Mouse (Mus musculus) limb, embryonic 12.5 days (tissue): ENCODE measurements around the gene Hoxa7. TPM values are rescaled to one million over a fixed set of nuclear protein-coding genes. Genes with fewer than 3 reads are reported as not detected.
A peak's percentile ranks its signal among the peaks of the same experiment; 100 is the strongest.

Experiments used
- ATAC-seq: fragments of 200-750 bp; cut with Nextera tagmentation; 2 replicates; pipeline ENCODE4 v1.8.0; 2017; ENCODE audit warnings: low read depth, moderate TSS enrichment; ENCODE audit not compliant: insufficient number of reproducible peaks, insufficient read depth, low FRiP score, low TSS enrichment
- H3K27ac ChIP-seq: fragments of 300-500 bp; sonication (generic); 2 replicates; pipeline ENCODE4 v1.5.1; 2016; ENCODE audit warnings: mild to moderate bottlenecking, moderate library complexity
- H3K27me3 ChIP-seq: fragments of 300-500 bp; sonication (generic); 2 replicates; pipeline ENCODE4 v1.6.1; 2016; ENCODE audit warnings: mild to moderate bottlenecking, moderate library complexity
- H3K36me3 ChIP-seq: fragments of 300-500 bp; sonication (generic); 2 replicates; pipeline ENCODE4 v1.6.1; 2016; ENCODE audit warnings: mild to moderate bottlenecking, moderate library complexity
- H3K4me1 ChIP-seq: fragments of 300-500 bp; sonication (generic); replicated peaks from 2 replicates; pipeline ENCODE4 v1.6.1; 2016
- H3K4me2 ChIP-seq: fragments of 300-500 bp; sonication (generic); 2 replicates; pipeline ENCODE4 v1.6.1; 2016; ENCODE audit warnings: mild to moderate bottlenecking, moderate library complexity
- H3K4me3 ChIP-seq: fragments of 300-500 bp; sonication (generic); replicated peaks from 2 replicates; pipeline ENCODE4 v1.5.1; 2016; ENCODE audit warnings: mild to moderate bottlenecking
- H3K9ac ChIP-seq: fragments of 300-500 bp; sonication (generic); replicated peaks from 2 replicates; pipeline ENCODE4 v1.6.1; 2016; ENCODE audit warnings: mild to moderate bottlenecking, moderate library complexity
- H3K9me3 ChIP-seq: fragments of 300-500 bp; sonication (generic); 2 replicates; pipeline ENCODE4 v1.6.1; 2016; ENCODE audit warnings: mild to moderate bottlenecking, moderate library complexity
- WGBS: fragments of 180-500 bp; shearing (Covaris S2); methylation state at CpG from one replicate; pipeline ENCODE4 v1.1.7; 2016; 5-methylcytosine and 5-hydroxymethylcytosine counted together
- polyA plus RNA-seq: library from polyadenylated mRNA; unstranded; fragments of >200 nt; fragmentation: Nextera tagmentation; extraction: Ambion mirVana; gene quantifications from 2 replicates; pipeline ENCODE4 v1.2.1, GENCODE M21; 2016

Gene Hoxa7
- polyA plus RNA-seq, 1 experiment from 2014 or later, result 11.7 TPM

DNA sequence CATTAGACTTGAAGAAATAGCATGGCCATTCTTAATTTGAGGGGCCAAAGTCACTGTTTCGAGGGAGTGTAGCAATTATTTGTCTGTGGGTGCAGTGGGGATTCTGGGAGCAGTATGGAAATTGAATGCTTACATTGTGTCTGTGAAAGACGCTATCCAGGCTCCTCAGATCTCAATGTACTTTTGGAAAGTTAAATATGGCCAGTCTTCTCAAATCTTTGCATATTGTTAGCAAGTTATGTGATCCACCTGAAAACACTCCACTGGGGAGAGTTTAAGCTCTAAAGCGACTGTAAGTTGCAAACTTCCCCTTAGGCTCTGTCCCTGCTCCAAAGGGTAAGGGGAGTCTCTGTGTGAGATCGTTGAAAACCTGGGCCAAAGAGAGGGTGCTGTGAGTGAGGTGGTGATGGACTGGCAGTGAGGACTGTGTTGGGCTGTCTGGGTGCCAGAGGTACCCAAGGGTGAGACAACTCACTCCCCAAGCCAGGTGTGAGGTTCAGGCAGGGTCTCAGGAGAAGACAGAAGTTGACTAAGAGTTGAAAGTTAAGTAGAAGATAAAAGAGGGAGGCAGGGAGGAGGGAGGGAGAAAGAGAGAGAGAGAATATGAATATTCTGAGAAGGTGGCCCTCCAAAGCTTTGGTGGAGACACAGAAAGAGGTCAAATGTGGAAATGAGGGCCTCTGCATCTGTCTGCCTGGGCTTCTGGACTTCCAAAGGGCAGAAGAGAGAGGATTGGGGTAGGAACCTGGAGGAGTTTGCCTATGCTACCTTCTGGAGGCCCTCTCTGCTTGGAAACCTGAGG, 14.6 kb downstream of the Hoxa7 start:
- WGBS, result 12% methylated on average over 4 of the region's 4 CpGs
- Histone ChIP-seq H3K27me3 (peaks cover 33% of the 10 kb centered on the region; the same call in 1 of the 2 replicates), H3K36me3 (peaks cover 32% of the 10 kb centered on the region), H3K4me3 (peak overlapping the region; percentile 50), H3K9me3 (no peaks in the 10 kb centered on the region), H3K9ac (peak overlapping the region; percentile 50; the same call in 1 of the 2 replicates), H3K27ac (0 out of 2 replicates have a peak overlapping the region, but pooled peaks have one; percentile 35), H3K4me1 (peaks cover 88% of the 10 kb centered on the region), H3K4me2 (peak overlapping the region; percentile 96)
- ATAC-seq, result no peak

DNA sequence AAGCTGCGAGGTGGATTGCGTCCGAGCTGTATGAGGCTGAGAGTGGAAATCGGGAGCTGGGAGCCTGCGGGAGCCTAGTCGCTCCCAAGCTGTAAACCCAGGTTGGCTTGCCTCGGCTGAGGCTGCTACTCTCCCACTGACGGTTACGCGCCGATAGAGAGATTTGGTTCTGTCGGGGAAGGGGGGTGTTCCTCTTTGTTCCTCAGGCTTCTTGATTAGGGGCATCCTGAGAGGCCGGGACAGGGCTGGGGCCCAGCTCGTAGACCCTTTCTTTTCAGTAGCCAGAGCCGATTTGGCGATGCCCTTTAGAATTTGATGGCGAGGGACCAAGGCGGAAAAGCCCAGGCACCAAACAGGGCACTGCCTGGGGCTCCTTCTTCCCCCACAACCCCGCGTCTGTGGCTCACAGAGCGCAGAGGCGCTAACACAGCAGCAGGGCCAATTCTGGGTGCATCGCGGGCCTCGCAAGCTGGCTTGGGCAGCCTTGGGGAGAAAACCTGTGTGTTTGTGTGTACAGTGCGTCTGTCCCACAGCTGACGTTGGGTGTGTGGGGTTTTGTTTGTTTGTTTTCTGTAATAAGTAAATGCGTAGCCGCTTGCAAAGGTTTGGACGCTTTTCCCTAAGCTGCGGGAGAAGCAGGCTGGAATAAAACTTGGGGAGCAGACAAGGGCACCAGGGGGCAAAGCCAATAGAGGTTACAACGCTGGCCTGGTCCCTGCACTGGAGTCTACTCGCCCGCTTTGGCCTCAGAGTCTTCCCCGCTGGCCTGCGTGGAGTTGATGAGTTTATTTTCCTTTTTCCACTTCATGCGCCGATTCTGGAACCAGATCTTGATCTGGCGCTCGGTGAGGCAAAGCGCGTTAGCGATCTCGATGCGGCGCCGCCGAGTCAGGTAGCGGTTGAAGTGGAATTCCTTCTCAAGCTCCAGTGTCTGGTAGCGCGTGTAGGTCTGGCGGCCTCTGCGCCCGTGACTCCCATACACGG, 15.7 kb downstream of the Hoxa7 start:
- Histone ChIP-seq H3K27ac (peak overlapping the region; percentile 60; the same call in 1 of the 2 replicates), H3K4me1 (peaks cover 93% of the 10 kb centered on the region), H3K9ac (peak overlapping the region; percentile 50), H3K9me3 (no peaks in the 10 kb centered on the region), H3K36me3 (peaks cover 41% of the 10 kb centered on the region), H3K27me3 (peaks cover 33% of the 10 kb centered on the region; the same call in 1 of the 2 replicates), H3K4me3 (peak overlapping the region; percentile 50), H3K4me2 (peak overlapping the region; percentile 96)
- no peak for ATAC-seq
- WGBS, result 7% methylated on average over 55 of the region's 55 CpGs

DNA sequence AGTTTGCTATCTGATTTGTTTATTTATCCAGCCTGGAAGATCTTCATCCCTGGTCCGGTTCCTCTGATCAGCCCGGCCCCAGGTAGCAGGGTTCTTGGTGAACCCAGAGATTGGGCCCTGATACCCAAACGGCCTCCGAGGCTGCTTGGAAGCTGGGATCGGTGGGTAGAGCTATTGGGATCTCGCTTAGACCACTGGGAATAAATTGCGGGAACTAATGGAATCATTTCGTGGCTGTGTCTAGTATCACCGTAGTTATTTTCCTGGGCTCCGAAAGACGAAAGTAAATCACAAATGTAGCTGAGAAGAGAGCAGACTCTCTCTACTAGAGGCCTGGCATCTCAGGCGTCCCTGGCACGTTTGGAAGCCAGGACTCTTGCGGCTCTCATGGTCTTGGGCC, 16.4 kb downstream of the Hoxa7 start:
- 5% methylated on average over 14 of the region's 14 CpGs for WGBS
- H3K4me3 ChIP-seq, result peak overlapping the region; percentile 50
- H3K9ac ChIP-seq, result peak overlapping the region; percentile 50; the same call in 1 of the 2 replicates

DNA sequence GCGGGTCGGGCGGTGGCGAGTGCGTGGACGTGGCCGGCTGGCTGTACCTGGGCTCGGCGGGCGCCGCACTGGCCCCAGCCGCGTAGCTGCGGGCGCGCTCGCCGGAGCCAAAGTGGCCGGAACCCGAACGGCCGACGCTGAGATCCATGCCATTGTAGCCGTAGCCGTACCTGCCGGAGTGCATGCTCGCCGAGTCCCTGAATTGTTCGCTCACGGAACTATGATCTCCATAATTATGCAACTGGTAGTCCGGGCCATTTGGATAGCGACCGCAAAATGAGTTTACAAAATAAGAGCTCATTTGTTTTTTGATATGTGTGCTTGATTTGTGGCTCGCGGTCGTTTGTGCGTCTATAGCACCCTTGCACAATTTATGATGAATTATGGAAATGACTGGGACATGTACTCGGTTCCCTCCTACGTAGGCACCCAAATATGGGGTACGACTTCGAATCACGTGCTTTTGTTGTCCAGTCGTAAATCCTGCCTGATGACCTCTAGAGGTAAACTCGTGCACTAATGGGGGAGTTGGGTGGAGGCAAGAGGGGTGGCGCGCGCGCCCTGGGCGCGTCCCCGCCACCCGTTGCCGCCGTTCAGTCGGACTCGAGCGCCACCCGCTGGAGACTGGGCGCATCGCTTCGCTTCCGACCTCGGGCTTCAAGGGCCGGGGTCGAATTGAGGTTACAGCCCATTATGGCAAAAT, 17.5 kb downstream of the Hoxa7 start, which contains the start of gene Hoxa5:
Hoxa5 (minus strand) TSS at position 538 of the 703 bp plus-strand sequence.
- Histone ChIP-seq H3K27ac (peak within 1 kb of the TSS; percentile 67), H3K4me2 (peak within 1 kb of the TSS; percentile 96), H3K9me3 (no peaks in the 10 kb centered on the region), H3K4me3 (peak within 1 kb of the TSS; percentile 50), H3K27me3 (peaks cover 34% of the 10 kb centered on the region), H3K4me1 (peaks cover 90% of the 10 kb centered on the region), H3K9ac (peak within 1 kb of the TSS; percentile 80), H3K36me3 (peaks cover 48% of the 10 kb centered on the region)
- ATAC-seq, result no peak
- 1% methylated on average over 65 of the region's 65 CpGs for WGBS

More for the DNA sequence above, 16.4 kb downstream of the Hoxa7 start:
- peaks cover 35% of the 10 kb centered on the region; the same call in 1 of the 2 replicates for H3K27me3 ChIP-seq
- peak overlapping the region; percentile 60; the same call in 1 of the 2 replicates for H3K27ac ChIP-seq
- ATAC-seq, result no peak
- no peaks in the 10 kb centered on the region for H3K9me3 ChIP-seq
- H3K36me3 ChIP-seq, result peaks cover 42% of the 10 kb centered on the region
- H3K4me1 ChIP-seq, result peaks cover 94% of the 10 kb centered on the region
- H3K4me2 ChIP-seq, result peak overlapping the region; percentile 96

DNA sequence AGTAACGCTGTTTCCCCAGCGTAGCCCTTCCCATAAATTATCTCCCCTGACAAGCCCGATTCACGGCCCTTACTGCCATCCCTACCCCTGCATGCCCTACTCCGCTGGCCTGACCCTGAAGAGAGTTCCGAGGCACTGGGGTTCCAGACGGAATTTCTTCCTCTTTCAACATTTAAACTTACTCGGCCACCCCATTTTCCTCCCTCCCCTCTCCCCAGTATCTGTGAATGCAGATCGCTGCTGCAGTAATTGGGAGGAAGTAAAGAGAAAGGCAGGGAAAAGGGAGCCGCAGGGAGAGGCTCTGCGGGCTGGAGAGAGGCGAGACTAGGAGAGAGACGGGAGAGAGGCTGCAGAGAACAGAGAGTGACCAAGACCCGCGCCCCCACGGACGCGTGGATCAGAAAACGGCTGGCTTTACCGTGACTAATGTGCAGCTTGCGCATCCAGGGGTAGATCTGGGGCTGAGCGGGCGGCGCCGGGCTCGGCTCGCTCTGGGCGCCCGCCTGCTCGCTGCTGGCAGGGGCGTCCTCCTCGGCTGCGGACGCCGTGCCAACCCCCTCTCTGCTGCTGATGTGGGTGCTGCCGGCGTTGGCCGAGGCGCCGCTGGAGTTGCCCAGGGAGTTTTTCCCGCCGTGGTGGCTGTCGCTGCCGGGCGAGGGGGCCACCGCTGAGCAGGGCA, 18.1 kb downstream of the Hoxa7 start:
- ATAC-seq, result no peak
- Histone ChIP-seq H3K9me3 (no peaks in the 10 kb centered on the region), H3K4me2 (peak overlapping the region; percentile 96), H3K4me3 (peak overlapping the region; percentile 50), H3K9ac (peak overlapping the region; percentile 80), H3K36me3 (peaks cover 48% of the 10 kb centered on the region), H3K27ac (peak overlapping the region; percentile 67), H3K4me1 (peaks cover 83% of the 10 kb centered on the region), H3K27me3 (peaks cover 31% of the 10 kb centered on the region)
- 2% methylated on average over 46 of the region's 46 CpGs for WGBS

DNA sequence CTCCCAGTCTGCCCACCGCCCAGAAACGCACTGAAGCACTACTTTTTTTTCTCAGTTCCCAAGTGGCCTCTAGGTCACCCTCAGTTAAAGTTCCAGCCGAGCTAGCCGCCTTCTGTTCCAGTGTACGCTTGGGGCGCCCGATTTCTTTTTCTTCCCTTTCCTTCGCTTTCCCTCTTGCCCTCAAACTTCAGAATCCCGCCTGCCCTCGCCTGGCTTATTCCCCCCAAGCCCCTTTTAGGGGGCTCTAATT, 18.6 kb downstream of the Hoxa7 start:
- WGBS, result 4% methylated on average over 10 of the region's 10 CpGs
- Histone ChIP-seq H3K9me3 (no peaks in the 10 kb centered on the region), H3K4me1 (peaks cover 79% of the 10 kb centered on the region), H3K36me3 (peaks cover 48% of the 10 kb centered on the region), H3K4me2 (peak overlapping the region; percentile 96), H3K27ac (peak overlapping the region; percentile 67; the same call in 1 of the 2 replicates), H3K27me3 (peaks cover 31% of the 10 kb centered on the region), H3K4me3 (peak overlapping the region; percentile 50), H3K9ac (peak overlapping the region; percentile 80)
- ATAC-seq, result no peak

DNA sequence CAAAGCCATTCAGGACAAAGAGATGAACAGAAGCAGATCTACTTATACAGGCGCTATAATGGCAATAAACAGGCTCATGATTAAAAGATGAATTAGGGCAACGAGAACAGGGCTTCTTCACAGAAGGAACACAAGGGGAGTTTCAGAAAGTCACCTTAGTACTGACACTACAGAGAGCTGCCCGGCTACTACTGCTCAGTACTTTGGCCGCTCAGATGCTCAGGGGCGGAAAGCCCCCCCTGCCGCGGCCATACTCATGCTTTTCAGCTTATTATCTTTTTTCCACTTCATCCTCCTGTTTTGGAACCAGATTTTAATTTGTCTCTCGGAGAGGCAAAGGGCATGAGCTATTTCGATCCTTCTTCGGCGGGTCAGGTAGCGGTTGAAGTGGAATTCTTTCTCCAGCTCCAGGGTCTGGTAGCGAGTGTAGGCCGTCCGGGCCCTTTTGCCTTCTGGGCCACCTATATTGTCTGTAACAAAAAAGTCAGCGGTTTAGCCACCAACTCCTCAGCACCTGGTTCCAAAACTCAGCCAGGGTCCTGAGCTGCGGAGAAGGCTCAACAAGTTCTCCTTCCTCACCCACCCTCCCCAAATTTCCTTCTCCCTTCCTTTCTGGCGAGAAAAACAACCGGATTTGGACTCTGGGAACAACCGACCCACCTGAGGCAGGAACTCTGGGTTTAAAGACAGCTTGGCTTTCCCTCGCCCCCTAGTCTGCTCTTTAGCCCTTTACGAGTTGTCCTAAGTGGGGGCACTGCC, 19.1 kb downstream of the Hoxa7 start:
- H3K9ac ChIP-seq, result peak overlapping the region; percentile 80
- peak overlapping the region; percentile 96 for H3K4me2 ChIP-seq
- peaks cover 30% of the 10 kb centered on the region for H3K27me3 ChIP-seq
- 17% methylated on average over 22 of the region's 22 CpGs for WGBS
- H3K4me1 ChIP-seq, result peaks cover 76% of the 10 kb centered on the region
- H3K4me3 ChIP-seq, result peak overlapping the region; percentile 50
- no peaks in the 10 kb centered on the region for H3K9me3 ChIP-seq
- H3K27ac ChIP-seq, result no peak overlapping the region
- no peak for ATAC-seq
- peaks cover 48% of the 10 kb centered on the region for H3K36me3 ChIP-seq

DNA sequence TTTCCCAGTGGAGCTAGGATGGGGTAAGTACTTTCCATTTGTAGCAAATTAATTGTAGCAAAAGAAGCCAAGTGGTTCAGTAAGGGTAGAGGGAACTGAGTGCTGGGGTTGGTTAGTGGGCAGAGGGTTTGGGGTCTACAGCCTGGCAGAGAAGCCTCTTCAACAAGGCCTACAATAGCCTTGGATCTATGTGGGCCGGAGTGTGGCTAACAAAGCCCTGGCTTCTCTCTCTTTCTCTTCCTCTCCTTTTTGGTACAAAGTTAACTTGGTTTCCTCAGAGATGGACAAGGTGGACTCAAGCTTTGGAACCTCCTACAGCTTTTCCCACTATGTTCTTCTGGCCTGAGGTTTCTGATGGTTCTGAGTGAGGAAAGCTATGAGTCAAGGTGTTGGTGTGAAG, 20.4 kb downstream of the Hoxa7 start:
- Histone ChIP-seq H3K9ac (0 out of 2 replicates have a peak overlapping the region, but pooled peaks have one; percentile 31), H3K27me3 (peaks cover 30% of the 10 kb centered on the region), H3K4me1 (peaks cover 66% of the 10 kb centered on the region), H3K27ac (peak overlapping the region; percentile 29; the same call in 1 of the 2 replicates), H3K4me2 (no peak overlapping the region), H3K4me3 (no peak overlapping the region), H3K36me3 (peaks cover 46% of the 10 kb centered on the region), H3K9me3 (no peaks in the 10 kb centered on the region)
- ATAC-seq, result no peak
- 38% methylated on average over 1 of the region's 1 CpGs for WGBS

DNA sequence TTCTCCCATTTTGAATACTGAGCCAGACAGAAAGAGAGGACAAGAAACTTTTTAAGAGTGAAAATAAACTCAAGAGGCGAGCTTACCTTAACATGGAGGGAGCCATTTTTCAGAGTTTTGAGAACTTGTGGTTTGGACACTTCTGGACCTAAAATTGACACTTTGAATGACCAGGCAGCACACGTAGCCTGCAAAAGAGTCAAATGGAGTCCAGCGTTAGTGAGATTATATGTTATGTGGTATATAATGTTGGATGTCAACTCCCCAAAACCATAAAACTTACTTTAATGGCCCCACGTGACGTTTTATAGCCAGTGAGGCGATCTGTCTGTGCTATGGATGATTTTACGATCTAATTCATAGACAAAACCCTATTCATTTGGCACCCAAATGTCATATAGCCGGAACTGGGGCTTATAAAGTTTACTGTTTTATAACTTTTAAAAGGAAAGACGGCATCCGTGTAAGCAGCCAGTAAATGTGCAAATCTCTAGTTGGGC, 20.9 kb downstream of the Hoxa7 start:
- no peak for ATAC-seq
- 9% methylated on average over 10 of the region's 10 CpGs for WGBS
- peaks cover 62% of the 10 kb centered on the region for H3K4me1 ChIP-seq
- no peaks in the 10 kb centered on the region for H3K9me3 ChIP-seq
- H3K9ac ChIP-seq, result no peak overlapping the region
- H3K4me3 ChIP-seq, result 0 out of 2 replicates have a peak overlapping the region, but pooled peaks have one; percentile 12
- peaks cover 45% of the 10 kb centered on the region for H3K36me3 ChIP-seq
- no peak overlapping the region for H3K27ac ChIP-seq
- peak overlapping the region; percentile 32 for H3K4me2 ChIP-seq
- peaks cover 32% of the 10 kb centered on the region for H3K27me3 ChIP-seq
